Mouse (Mus musculus): Measurements from ENCODE around the gene Arpc1a.

Gene Arpc1a

DNA sequence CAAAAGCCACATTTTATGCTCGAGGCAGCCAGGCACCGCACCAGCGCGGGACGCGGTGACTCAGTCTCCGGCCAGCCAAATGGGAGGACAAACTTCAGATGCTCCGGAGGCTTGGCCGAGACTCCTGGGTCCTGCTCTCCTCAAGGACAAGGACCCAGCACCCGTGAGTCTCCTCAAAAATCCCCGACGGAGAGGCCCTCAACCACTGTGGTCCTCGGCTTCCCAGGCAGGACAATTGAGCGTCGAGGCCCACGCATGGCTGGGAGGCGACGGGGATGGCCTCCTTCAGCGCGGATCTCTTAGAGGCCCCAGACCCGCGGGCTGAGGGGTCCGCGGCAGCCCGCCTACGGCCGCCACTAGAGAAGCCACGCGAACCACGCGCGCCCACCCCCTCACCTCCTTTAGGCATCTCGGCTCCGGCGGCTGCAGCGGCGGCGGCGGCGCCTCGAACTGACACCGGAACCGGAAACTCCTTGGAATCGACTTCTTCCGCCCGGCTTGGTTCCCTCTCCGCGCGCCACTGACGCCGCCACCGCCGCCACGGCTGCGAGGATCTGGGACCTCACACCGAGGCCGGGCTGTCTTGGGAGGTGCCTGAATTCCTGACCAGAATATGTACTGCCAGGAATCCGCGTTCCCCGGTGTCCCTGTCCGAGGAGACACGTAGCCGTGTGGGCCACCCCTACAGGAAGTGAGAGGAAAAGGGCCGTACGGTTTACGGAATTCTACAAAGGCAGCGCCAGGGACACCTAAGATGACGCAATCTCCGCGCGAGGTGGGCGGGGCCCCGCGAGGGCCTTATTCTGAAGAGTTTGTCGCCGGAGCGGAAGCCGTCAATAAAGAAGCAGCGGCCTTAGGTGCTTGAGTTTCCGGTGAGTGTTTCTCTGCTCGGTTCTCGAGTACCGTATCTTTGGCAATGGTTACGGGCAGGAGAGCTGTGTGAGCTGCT is 56.2 kb downstream of the Arpc1a start, which contains the start of the genes Pdap1 and Bud31:
Gene Pdap1, minus strand, starts transcription at position 668 of the 949 bp plus-strand sequence.
Gene Bud31, plus strand, starts transcription at position 792 of the 949 bp plus-strand sequence.
- DNase-seq (ENCODE audit: low read depth, low spot score): peak; percentile 92

GRCm38 (mm10) chr5:145140611-145141010 is 57.0 kb downstream of the Arpc1a start:
- DNase-seq (ENCODE audit: low read depth, low spot score): peak; percentile 36

- DNase-seq (ENCODE audit: low read depth, low spot score): no peak
These were observed 64.1 kb downstream of the Arpc1a start for GRCm38 (mm10) chr5:145147748-145148147.

DNA sequence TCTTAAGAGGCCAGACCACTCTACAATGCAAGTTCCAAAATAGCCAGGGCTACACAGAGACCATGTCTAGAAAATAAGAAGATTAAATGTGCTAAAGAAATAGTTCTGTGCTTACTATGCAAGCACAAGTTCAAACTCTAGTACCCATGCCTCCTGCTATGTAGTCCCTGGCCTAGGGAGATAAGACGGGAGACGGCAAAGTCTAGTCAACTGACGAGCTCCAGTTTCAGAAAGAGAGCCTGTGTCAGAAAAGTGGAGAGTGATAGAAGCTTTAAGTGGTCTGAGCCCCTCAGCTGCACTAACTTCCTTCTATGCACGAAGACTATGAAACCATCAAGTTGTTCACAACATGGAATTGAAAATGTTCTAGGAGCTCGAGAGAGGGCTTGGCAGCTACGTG is 65.7 kb downstream of the Arpc1a start:
- DNase-seq (ENCODE audit: low read depth, low spot score): no peak

- DNase-seq (ENCODE audit: low read depth, low spot score): no peak
These were observed 69.1 kb downstream of the Arpc1a start for GRCm38 (mm10) chr5:145152690-145153089.
